Mouse (Mus musculus): ENCODE results near the gene Sgk2. TPM values are rescaled to one million over a fixed set of nuclear protein-coding genes. Genes with fewer than 3 reads are reported as not detected.

The Sgk2 gene
- polyA plus RNA-seq, 1 experiment from 2014 or later: 0.05 TPM

- Histone ChIP-seq H3K27me3 (no peaks in the 10 kb centered on the region), H3K4me1 (no peaks in the 10 kb centered on the region), H3K9ac (no peak overlapping the region), H3K4me3 (no peak overlapping the region), H3K36me3 (peaks cover 34% of the 10 kb centered on the region), H3K27ac (no peak overlapping the region), H3K9me3 (no peaks in the 10 kb centered on the region), H3K4me2 (no peak overlapping the region)
- ATAC-seq (ENCODE audit: insufficient number of reproducible peaks, low FRiP score, low TSS enrichment, low read depth): no peak
- 80% methylated on average over 6 of the region's 6 CpGs for WGBS
These were observed 75.0 kb downstream of the Sgk2 start for GRCm38 (mm10) chr2:163062119-163062508.

Other genes starting within 250 kb of the Sgk2 start
- gene Srsf6, start 55.8 kb upstream of the Sgk2 start, polyA plus RNA-seq (2015; fragmentation: Nextera tagmentation; extraction: Ambion mirVana): 179 and 186 TPM in 2 replicates
- gene L3mbtl1, start 43.9 kb upstream of the Sgk2 start, polyA plus RNA-seq (2015; fragmentation: Nextera tagmentation; extraction: Ambion mirVana): 0.12 and 0.22 TPM in 2 replicates
- gene Ift52, start 30.0 kb downstream of the Sgk2 start, polyA plus RNA-seq (2015; fragmentation: Nextera tagmentation; extraction: Ambion mirVana): 40.8 and 46.8 TPM in 2 replicates
- 18.6 and 22.5 TPM in 2 replicates for gene Mybl2, start 67.4 kb downstream of the Sgk2 start, polyA plus RNA-seq (2015; fragmentation: Nextera tagmentation; extraction: Ambion mirVana)
- gene Gtsf1l, start 100.5 kb downstream of the Sgk2 start, polyA plus RNA-seq (2015; fragmentation: Nextera tagmentation; extraction: Ambion mirVana): not detected in 2 replicates
- gene Tox2, start 215.8 kb downstream of the Sgk2 start, polyA plus RNA-seq (2015; fragmentation: Nextera tagmentation; extraction: Ambion mirVana): 4.4 and 5.2 TPM in 2 replicates

Data from limb, embryonic 15.5 days (tissue).